Mouse (Mus musculus) CH12.LX (cell line): ENCODE data around the gene Rnf144a. TPM values are rescaled to one million over a fixed set of nuclear protein-coding genes. Genes with fewer than 3 reads are reported as not detected.

Experiments
- DNase-seq: peaks from one replicate; pipeline ENCODE4 v3.0.0-alpha.2; 2013; ENCODE audit errors: extremely low read depth
- H3K27ac ChIP-seq: 2 replicates; pipeline ENCODE4 v1.5.1; 2012; ENCODE audit warnings: low read depth, mild to moderate bottlenecking, control low read depth, moderate library complexity; ENCODE audit not compliant: insufficient read depth
- H3K27me3 ChIP-seq: replicated peaks from 2 replicates; pipeline ENCODE3; 2012; ENCODE audit warnings: inconsistent platforms
- H3K36me3 ChIP-seq, 2 experiments: replicated peaks in 1 of 2; 2 replicates each; pipeline versions ENCODE3 to v1.6.1; 2012; ENCODE audit warnings: inconsistent platforms in 1 of 2, low read length in 1 of 2, mild to moderate bottlenecking in 1 of 2, mixed read lengths in 1 of 2, moderate library complexity in 1 of 2; ENCODE audit not compliant: control insufficient read depth in 1 of 2, insufficient read depth in 1 of 2
- H3K4me1 ChIP-seq, 2 experiments: 2 replicates each; pipeline ENCODE4 v1.6.1; 2012; ENCODE audit warnings: inconsistent platforms in 1 of 2, moderate library complexity in 1 of 2; ENCODE audit not compliant: insufficient read depth in 2 of 2, control insufficient read depth in 1 of 2
- H3K4me2 ChIP-seq: 2 replicates; pipeline ENCODE4 v1.6.1; 2012; ENCODE audit warnings: low read depth, mild to moderate bottlenecking, control low read depth; ENCODE audit not compliant: poor library complexity, insufficient read depth, severe bottlenecking
- H3K4me3 ChIP-seq, 3 experiments: fragments of 150-350 bp in 1 of 3; sonication (generic) in 1 of 3; replicated peaks in 1 of 3; 2 replicates each; pipeline versions ENCODE3 to v1.5.1; 2011 to 2012; ENCODE audit warnings: low read depth in 2 of 3, low read length in 2 of 3, mild to moderate bottlenecking in 2 of 3, moderate library complexity in 2 of 3, control low read depth in 1 of 3, improper control_type of control experiment in 1 of 3, inconsistent platforms in 1 of 3, mixed read lengths in 1 of 3; ENCODE audit not compliant: poor library complexity in 1 of 3
- H3K79me2 ChIP-seq: replicated peaks from 2 replicates; pipeline ENCODE4 v1.6.1; 2012; ENCODE audit warnings: mild to moderate bottlenecking, moderate library complexity; ENCODE audit not compliant: control insufficient read depth, poor library complexity, insufficient read depth, severe bottlenecking; ENCODE audit errors: extremely low read depth
- H3K9ac ChIP-seq: 2 replicates; pipeline ENCODE4 v1.6.1; 2012; ENCODE audit warnings: low read depth, mild to moderate bottlenecking, control low read depth, moderate library complexity; ENCODE audit not compliant: insufficient read depth
- H3K9me3 ChIP-seq: replicated peaks from 2 replicates; pipeline ENCODE3; 2012; ENCODE audit warnings: low read length, inconsistent platforms, mixed read lengths
- BHLHE40 ChIP-seq: IDR thresholded peaks from 2 replicates; pipeline ENCODE4 v1.6.1; 2011; ENCODE audit warnings: mild to moderate bottlenecking, low read depth, low read length, improper control_type of control experiment
- CHD2 ChIP-seq: IDR thresholded peaks from 2 replicates; pipeline ENCODE4 v1.6.1; 2011; ENCODE audit warnings: low read length, improper control_type of control experiment
- CTCF ChIP-seq, 2 experiments: IDR thresholded peaks in 1 of 2; conservative IDR thresholded peaks in 1 of 2; 2 replicates each; pipeline ENCODE4 v1.5.1; 2011 to 2012; ENCODE audit warnings: low read depth in 2 of 2, low read length in 2 of 2, improper control_type of control experiment in 1 of 2, inconsistent platforms in 1 of 2, mild to moderate bottlenecking in 1 of 2, moderate library complexity in 1 of 2
- ELF1 ChIP-seq: IDR thresholded peaks from 2 replicates; pipeline ENCODE4 v1.6.1; 2014; ENCODE audit warnings: low read depth, mild to moderate bottlenecking, inconsistent platforms, low read length, improper control_type of control experiment
- EP300 ChIP-seq: IDR thresholded peaks from 2 replicates; pipeline ENCODE4 v1.6.1; 2011; ENCODE audit warnings: low read length, improper control_type of control experiment
- ETS1 ChIP-seq: conservative IDR thresholded peaks from 2 replicates; pipeline ENCODE4 v1.6.1; 2012; ENCODE audit warnings: low read depth, mild to moderate bottlenecking, inconsistent platforms, low read length, improper control_type of control experiment, moderate library complexity
- GABPA ChIP-seq: IDR thresholded peaks from 2 replicates; pipeline ENCODE4 v1.6.1; 2012; ENCODE audit warnings: low read depth, low read length, improper control_type of control experiment, inconsistent platforms; ENCODE audit not compliant: insufficient replicate concordance
- IRF4 ChIP-seq: IDR thresholded peaks from 2 replicates; pipeline ENCODE4 v1.6.1; 2014; ENCODE audit warnings: low read depth, mild to moderate bottlenecking, inconsistent platforms, low read length, improper control_type of control experiment
- JUN ChIP-seq: IDR thresholded peaks from 2 replicates; pipeline ENCODE4 v1.6.1; 2011; ENCODE audit warnings: low read depth, mild to moderate bottlenecking, low read length, improper control_type of control experiment, moderate library complexity; ENCODE audit not compliant: insufficient read depth
- MAFK ChIP-seq: IDR thresholded peaks from 2 replicates; pipeline ENCODE4 v1.6.1; 2011; ENCODE audit warnings: low read length, improper control_type of control experiment; ENCODE audit not compliant: insufficient replicate concordance
- MAZ ChIP-seq: IDR thresholded peaks from 2 replicates; pipeline ENCODE4 v1.6.1; 2012; ENCODE audit warnings: low read depth, mild to moderate bottlenecking, inconsistent platforms, low read length, improper control_type of control experiment, moderate library complexity
- MEF2A ChIP-seq: IDR thresholded peaks from 2 replicates; pipeline ENCODE4 v1.6.1; 2014; ENCODE audit warnings: low read depth, mild to moderate bottlenecking, inconsistent platforms, low read length, improper control_type of control experiment, borderline replicate concordance
- MXI1 ChIP-seq: IDR thresholded peaks from 2 replicates; pipeline ENCODE4 v1.6.1; 2011; ENCODE audit warnings: mild to moderate bottlenecking, low read depth, low read length, improper control_type of control experiment
- NELFE ChIP-seq: IDR thresholded peaks from 2 replicates; pipeline ENCODE4 v1.6.1; 2011; ENCODE audit warnings: low read depth, low read length, improper control_type of control experiment
- NRF1 ChIP-seq: IDR thresholded peaks from 2 replicates; pipeline ENCODE4 v1.6.1; 2014; ENCODE audit warnings: low read depth, mild to moderate bottlenecking, inconsistent platforms, low read length, improper control_type of control experiment, moderate library complexity
- POLR2A ChIP-seq: IDR thresholded peaks from 2 replicates; pipeline ENCODE4 v1.6.1; 2011; ENCODE audit warnings: low read depth, mild to moderate bottlenecking, improper control_type of control experiment, low read length
- RAD21 ChIP-seq: IDR thresholded peaks from 2 replicates; pipeline ENCODE4 v1.6.1; 2011; ENCODE audit warnings: low read depth, mild to moderate bottlenecking, low read length, improper control_type of control experiment, moderate library complexity
- SMC3 ChIP-seq: IDR thresholded peaks from 2 replicates; pipeline ENCODE4 v1.6.1; 2011; ENCODE audit warnings: low read depth, low read length, improper control_type of control experiment
- TBP ChIP-seq: conservative IDR thresholded peaks from 2 replicates; pipeline ENCODE4 v1.6.1; 2011; ENCODE audit warnings: low read depth, low read length, improper control_type of control experiment
- TCF12 ChIP-seq: IDR thresholded peaks from 2 replicates; pipeline ENCODE4 v1.6.1; 2014; ENCODE audit warnings: low read depth, mild to moderate bottlenecking, inconsistent platforms, low read length, improper control_type of control experiment
- UBTF ChIP-seq: IDR thresholded peaks from 2 replicates; pipeline ENCODE4 v1.6.1; 2012; ENCODE audit warnings: low read depth, mild to moderate bottlenecking, inconsistent platforms, low read length, improper control_type of control experiment, moderate library complexity
- USF1 ChIP-seq: IDR thresholded peaks from 2 replicates; pipeline ENCODE4 v1.6.1; 2014; ENCODE audit warnings: low read depth, mild to moderate bottlenecking, inconsistent platforms, low read length, improper control_type of control experiment
- USF2 ChIP-seq: conservative IDR thresholded peaks from 2 replicates; pipeline ENCODE4 v1.6.1; 2011; ENCODE audit warnings: low read depth, low read length, improper control_type of control experiment
- dilution Hi-C: fragments of 300-500 bp; cut with MboI; formaldehyde crosslinking; loops from 2 replicates; pipeline ENCODE4 v1.14.3; 2020; ENCODE audit warnings: low sequenced_read_pairs; ENCODE audit not compliant: extremely low pct_unique_long_range_greater_than_20kb, extremely low pct_ligation_motif_present
- in situ Hi-C: fragments of 300-500 bp; cut with MboI; formaldehyde crosslinking; loops from 3 replicates; pipeline ENCODE4 v1.14.3; 2019; ENCODE audit warnings: low sequenced_read_pairs, low pct_ligation_motif_present, low pct_unique_long_range_greater_than_20kb, mixed read lengths
- polyA plus RNA-seq: library from polyadenylated mRNA; unstranded; fragments of >175 nt; gene quantifications from 2 replicates; pipeline ENCODE4 v1.2.1, GENCODE M21; 2012; ENCODE audit warnings: low read depth; ENCODE audit not compliant: insufficient read length
- total RNA-seq, 2 experiments: library from RNA; depleted of rRNA; stranded (reverse); fragments of 300-350 nt in 1 of 2; fragments of >200 nt in 1 of 2; gene quantifications; 2 replicates each; pipeline ENCODE4 v1.2.3; 2012 to 2014

Rnf144a gene
- total and polyA plus RNA-seq, 3 experiments = 0.04 to 0.57 (median 0.52) TPM

DNA sequence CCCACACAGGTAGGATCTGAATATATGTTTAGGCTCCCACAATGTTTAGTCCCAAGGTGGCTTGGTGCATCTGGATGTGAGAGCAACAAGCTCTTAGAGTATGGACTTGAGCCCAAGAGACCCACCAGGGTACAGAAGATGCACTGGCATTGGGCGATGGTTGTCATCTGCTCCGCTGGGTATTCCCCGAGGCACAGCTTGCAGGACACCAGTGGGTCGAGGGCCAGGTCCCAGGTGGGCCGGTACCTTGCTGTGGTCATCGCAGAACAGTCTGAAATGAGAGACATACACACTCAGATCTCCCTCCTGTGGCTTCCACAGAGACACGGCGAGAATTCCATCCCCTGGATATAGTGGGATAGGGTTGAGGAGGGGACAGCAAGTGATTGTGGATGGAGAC lies 75.9 kb downstream of the Rnf144a start:
- Histone ChIP-seq H3K79me2 (no peaks in the 10 kb centered on the region), H3K27me3 (no peaks in the 10 kb centered on the region), H3K4me1 (no peaks in the 10 kb centered on the region), H3K4me3 (no peak overlapping the region), H3K36me3 (no peaks in the 10 kb centered on the region), H3K4me2 (no peak overlapping the region), H3K9ac (no peak overlapping the region), H3K9me3 (no peaks in the 10 kb centered on the region), H3K27ac (no peak overlapping the region)
- TF ChIP-seq ETS1 (no peak), GABPA (no peak), JUN (no peak), TCF12 (no peak), CTCF (conservative IDR thresholded peaks at IDR 0.05 in 1 of 2, IDR thresholded peaks at IDR 0.05 in 1 of 2; ENCODE audit: low read depth in 2 of 2, low read length in 2 of 2) (no peak), MAFK (no peak), SMC3 (no peak), UBTF (no peak), TBP (no peak), IRF4 (no peak), NRF1 (no peak)
- in situ Hi-C loops (no loop called here), dilution Hi-C loops (no loop called here)
- DNase-seq = no peak

DNA sequence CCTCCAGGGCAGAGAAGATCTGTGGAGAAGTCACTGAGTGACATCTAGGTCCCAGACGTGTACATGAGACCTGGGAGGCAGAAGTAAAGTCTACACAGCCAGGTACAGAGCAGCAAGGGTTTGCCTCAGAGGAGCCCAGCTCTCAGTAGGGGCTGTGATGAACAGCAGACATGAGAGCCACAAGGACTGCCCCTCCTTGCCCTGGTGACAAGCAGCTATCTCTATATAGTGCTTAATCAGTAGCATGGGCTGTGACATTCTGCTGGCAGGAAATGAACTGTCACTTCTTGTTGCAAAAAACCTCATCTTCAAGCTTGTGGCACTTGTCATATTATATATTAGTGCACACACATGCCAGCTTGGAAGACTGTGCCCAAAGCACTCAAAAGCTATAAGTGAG lies 81.4 kb downstream of the Rnf144a start:
- no peak overlapping the region for H3K4me3 ChIP-seq
- no peaks in the 10 kb centered on the region for H3K27me3 ChIP-seq
- no peak for TF ChIP-seq CHD2
- TF ChIP-seq MEF2A = no peak
- TF ChIP-seq MAFK = no peak
- TF ChIP-seq USF2 = no peak
- TF ChIP-seq MAZ = no peak
- TF ChIP-seq IRF4 = no peak
- no peak for TF ChIP-seq USF1
- TF ChIP-seq MXI1 = no peak
- TF ChIP-seq BHLHE40 = no peak
- TF ChIP-seq ELF1 = no peak
- no peak for TF ChIP-seq POLR2A
- no peak for TF ChIP-seq UBTF
- no peak for TF ChIP-seq RAD21
- TF ChIP-seq EP300 = no peak
- no peak for TF ChIP-seq NELFE
- no peak for TF ChIP-seq GABPA
- H3K4me2 ChIP-seq = no peak overlapping the region
- no peaks in the 10 kb centered on the region for H3K9me3 ChIP-seq
- no peak for DNase-seq
- dilution Hi-C loops = no loop called here
- no peak overlapping the region for H3K9ac ChIP-seq
- in situ Hi-C loops = no loop called here
- H3K4me1 ChIP-seq = no peaks in the 10 kb centered on the region
- H3K36me3 ChIP-seq = no peaks in the 10 kb centered on the region
- no peaks in the 10 kb centered on the region for H3K79me2 ChIP-seq
- no peak overlapping the region for H3K27ac ChIP-seq
